Mouse (Mus musculus) adrenal gland, postnatal 36 days (tissue): Measurements from ENCODE around the gene Ssbp3. TPM values are rescaled to one million over a fixed set of nuclear protein-coding genes. Genes with fewer than 3 reads are reported as not detected.
A peak's percentile ranks its signal among the peaks of the same experiment; 100 is the strongest.

Experiments
- DNase-seq, 2 experiments: peaks; one replicate each; pipeline ENCODE4 v3.0.0; 2021; ENCODE audit warnings: mixed read lengths in 1 of 2
- total RNA-seq, 2 experiments: library from RNA; stranded (reverse); gene quantifications; 2 replicates each; pipeline ENCODE4 v1.2.3; 2021

Ssbp3 gene
- total RNA-seq, 2 experiments from 2014 or later = 71.2 to 85.4 TPM

DNA sequence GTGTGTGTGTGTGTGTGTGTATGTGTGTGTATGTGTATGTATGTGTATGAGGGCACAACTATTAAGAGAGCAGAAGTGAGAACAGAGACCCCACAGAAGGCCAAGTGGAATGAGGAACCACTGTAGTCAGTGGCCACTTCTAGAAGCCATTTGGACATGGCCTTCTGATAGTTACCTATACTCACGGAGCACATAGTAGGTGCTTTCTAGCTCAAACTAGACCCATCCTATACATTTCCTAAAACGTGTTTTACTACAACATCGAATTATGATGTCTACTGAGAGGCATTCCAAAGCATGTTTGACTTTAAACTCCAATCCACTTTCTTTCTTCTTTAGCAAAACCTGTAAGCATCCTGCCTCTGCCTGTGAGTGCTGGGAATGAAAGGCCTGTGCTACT lies 4.6 kb upstream of the Ssbp3 start:
- no peak for DNase-seq

DNA sequence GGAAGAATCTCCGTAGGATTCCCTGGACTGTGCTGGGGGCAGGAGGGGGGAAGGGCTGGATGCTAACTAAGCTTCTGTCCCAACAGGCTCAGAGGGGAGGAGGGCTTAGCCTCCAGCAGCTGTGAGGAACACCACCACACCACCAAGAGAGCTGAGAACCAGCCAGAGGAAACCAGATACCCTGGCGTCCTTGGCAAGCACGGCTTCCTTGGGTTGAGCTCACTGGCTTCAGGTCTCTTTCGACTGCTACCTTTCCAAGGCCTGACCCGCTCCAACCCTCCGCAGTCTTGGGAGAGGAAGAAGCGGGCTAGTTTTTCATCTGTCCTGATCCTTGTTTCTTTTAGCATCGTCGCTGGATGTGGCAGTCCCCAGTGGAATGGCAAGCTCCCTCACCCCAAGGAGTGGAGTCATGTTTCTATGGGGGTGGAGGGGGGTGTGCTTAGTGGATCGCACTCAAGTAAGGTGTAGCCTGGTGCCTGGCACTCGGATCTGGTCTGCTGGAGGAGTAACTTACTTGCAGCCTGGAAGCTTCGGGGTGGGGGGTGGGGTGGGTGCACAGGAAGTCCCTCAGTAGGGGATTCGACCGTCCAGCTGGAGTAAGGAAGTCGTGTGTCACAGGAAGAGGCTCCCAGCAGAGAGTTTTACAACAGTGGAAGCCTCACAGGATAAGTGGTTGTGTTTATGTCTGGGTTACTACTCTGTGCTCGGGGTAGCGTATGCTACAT lies 2.6 kb upstream of the Ssbp3 start:
- DNase-seq = no peak

DNA sequence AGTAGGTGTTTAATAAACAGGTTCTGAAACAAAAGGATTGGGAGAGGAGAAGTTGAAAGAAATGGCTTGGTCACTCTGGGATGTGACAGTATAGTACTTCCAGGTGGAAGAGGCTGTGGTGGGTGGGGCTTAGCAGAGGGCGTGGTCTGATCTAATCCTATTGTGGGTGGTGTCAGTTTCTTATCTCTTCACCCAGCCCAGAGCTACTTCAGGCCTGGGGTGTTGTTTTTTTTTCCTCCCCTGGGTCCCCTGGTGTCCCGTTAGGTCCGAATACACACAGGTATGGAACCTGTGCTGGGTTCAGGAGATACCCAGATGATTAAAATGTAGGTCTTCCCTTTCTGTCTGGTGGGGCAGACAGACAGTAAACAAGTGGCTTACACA lies 2.1 kb upstream of the Ssbp3 start:
- DNase-seq = peak; percentile 40 to 74

DNA sequence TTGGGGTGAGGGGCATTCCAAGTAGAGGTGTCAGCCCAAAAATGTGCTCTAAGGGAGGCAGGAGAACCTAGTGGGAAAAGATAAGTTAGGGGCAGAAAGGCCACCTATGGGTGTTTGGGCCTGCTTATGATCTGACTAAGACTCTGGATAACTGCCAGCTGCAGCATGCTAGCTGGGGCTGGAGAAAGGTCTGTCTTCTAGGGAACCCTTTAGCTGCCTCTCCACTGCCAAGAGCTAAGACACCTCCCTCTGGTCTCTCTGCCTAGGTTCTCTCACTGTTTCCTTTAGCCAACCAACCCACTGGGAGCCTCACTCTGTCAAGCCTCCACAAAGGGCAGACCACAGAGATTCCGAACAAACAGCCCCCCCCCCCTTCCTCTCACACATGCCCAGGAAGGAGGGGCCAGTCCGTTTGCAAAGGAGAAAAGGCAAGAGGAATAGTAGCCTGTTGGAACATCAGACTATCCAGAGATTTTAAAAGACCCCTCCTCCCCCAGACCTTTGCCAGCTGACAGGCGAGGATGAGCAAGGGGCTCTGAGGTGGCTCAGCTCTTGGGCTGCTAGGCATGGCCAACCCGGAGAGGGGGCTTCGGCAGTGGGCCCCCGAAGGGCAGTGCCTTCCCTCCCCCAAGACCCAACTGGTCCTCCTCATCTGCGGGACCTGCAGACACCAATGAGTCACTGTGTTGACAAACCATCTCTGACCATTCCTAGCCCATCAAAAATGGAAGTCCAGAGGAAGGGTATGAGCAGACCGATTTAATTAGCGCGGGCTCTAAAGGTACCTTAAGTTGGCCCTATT lies 1.4 kb upstream of the Ssbp3 start:
- peak; percentile 67 to 80 for DNase-seq

DNA sequence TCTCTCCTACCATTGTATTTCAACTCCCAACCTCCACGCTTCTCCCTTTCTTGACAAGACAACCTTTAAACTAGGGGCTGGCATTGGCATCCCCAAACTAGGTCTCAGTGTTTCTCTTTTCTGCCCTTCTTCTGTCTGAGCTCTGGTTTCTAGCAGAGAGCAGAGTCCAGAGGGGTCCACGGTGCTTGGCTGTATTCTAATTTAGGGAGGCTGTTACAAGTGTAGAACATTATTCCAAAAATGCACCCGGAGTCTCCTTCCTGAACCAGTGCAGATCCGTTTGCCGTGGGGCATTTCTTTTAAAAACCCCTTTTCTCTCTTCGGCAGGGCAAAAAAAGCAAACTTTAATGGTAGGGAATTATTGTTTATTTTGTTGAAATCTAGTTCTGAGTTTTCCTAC lies 704 bp upstream of the Ssbp3 start:
- DNase-seq = no peak

DNA sequence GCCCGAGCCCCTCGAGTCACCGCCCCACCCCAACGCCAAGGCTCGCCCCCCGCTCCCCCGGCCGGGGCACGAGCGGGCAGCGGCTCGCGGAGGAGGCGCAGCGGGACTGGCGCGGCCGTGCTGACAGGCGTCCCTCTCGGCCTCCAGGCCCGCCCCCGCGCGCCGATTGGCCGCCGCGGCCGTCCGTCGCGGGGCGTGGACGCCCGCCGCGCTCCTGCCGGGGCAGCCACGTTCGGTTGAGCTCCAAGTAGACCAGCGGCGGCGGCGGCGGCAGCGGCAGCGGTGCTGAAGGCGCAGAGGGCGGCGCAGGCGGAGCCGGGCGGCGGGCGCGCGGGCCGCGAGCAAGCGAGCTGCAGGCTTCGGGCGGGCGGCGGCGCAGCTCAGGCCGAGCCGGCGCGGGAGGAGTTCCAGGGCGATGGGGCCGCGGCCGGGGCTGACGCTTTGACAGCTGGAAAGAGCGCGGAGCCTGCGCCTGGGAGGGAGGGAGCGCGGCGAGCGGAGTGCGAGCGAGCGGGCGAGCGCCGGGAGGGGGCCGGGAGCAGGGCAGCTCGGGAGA lies 823 bp downstream of the Ssbp3 start:
- peak; percentile 96 to 98 for DNase-seq

DNA sequence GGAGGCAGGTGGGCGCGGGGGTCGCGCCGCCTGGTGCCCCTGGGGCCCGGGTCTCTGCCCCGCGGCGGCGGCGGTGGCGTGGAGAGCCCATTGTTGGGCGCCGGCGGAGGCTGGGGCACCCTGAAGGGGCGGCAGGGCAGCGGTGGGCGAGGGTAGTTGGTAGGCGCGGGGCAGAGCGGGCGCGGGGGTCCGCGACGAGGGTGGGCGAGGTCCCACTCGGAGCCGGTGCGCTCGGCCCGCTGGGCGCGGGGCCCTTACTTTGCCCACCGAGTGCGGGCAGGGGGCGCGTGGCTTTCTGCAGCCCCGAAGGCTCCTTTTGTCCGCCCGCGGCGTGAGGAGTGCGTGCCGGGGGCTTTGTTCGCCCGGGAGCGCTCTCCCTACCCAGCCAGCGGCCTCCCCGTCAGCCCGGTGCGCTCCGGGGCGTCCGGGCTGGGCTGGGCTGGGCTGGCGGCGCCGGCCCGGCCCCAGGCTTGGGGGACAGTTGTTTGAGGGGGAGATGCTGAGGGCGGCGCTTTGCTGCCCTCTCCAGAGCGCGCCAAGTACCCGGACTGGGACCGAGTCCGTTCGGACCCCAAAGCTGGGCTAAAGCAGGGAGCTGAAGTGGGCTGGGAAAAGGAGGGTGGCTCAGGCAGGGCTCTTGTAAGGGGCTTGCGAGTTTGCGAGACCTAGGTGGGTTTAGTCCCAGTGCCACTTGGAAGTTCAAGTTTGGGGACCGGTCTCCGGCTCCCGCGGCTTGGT lies 1.6 kb downstream of the Ssbp3 start:
- DNase-seq = peak; percentile 39 to 55

DNA sequence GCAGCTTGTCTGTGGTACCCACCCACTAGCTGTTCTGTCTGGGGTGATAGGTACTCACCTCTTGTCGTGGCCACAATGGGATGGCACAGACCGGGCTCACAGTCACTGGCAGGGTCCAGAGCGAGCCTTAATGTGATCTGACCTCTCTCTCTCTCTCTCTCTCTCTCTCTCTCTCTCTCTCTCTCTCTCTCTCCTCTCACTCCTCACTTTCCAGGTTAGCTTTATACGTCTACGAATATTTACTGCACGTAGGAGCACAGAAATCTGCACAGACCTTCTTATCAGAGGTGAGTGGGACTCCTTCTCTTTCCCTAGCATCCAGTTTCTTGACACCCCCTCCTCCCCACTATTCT lies 2.2 kb downstream of the Ssbp3 start:
- DNase-seq = no peak

DNA sequence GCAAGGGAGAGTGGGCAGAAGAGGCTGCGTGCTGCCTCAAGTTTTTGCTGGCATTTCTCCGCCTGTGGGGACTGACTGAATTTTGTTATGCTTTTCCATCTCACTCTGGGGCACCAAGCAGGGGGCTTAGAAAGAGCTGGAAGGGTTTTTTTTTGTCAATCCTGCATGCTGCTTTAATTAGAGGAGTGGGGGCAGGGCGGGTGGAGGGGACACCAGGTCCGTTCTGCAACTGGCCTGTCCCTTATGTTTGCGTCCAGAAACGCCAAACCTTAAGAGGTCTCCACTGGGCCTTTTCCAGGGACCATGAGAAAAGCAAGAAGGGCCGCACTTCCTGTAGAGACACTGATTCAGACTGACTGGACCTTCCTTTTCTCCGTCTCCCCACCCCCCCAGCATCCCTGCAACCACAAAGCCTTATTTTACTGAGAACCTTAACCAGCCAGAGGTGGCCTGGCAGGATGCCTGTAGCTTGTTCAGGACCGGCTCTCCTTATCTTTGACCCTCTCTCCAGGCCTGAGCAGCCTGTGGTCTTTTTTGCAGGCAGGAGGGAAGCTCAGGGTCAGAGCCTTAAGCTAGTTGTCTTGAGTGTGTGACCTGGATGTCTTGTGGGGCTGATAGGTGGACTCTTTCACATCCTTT lies 3.0 kb downstream of the Ssbp3 start:
- peak in 1 of 2 experiments; percentile 46 for DNase-seq

DNA sequence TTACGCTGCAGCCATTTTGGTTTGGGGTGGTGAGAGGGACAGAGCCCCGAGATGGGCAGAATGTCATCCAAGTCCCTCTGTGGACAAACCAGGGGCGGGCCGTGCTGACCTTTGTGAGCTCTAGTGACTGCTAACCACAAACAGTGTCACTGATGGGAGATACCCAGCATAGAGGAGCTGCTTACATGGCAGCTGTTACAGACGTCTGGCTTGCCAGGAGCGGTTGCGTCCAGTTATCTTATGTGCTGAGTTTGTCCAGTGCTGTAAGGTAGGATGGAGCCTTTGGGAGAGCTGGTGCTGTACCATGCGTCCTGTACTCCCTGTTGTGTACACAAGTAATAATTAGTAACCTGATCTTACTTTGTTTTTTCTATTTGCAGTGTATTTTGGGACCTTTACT lies 4.8 kb downstream of the Ssbp3 start:
- no peak for DNase-seq

DNA sequence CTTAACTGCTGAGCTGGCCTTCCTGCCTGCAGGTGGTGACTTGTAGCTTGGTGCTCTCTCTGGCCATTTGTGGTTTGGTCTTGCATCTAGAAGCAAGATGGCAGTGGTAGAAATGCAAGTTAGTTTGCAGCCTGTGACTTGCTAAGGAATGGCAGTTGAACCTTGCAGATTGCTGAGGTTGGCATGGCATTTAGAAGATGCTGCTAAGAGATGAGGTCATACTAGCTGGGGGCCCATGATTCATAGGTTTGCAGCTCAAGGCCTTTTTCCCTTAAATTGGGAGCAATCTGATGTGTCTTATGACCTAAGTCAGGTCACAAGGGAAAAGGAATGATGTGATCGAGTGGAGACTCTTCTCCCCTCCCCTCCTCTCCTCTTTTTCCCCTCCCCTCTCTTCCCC lies 7.8 kb downstream of the Ssbp3 start:
- DNase-seq = peak; percentile 53 to 56

DNA sequence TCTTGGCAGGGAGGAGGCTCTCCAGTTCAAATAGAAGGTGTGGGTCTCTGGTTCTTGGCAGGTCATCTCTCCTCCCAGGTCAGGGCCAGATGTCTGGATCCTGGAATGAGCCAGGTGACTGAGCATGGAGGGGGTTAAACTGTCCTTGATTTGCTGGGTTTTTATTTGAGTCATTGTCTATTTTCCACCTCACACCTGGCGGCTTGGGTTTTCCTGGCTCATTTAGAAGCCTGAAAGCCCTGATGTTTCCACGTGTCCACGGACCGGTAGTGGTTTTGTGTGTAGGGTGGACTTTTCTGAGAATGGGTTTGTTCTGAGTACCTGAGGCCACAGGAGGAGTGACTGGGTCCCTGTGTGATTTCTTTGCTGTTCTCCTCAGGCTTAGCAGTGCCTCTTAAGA lies 9.6 kb downstream of the Ssbp3 start:
- DNase-seq = no peak

DNA sequence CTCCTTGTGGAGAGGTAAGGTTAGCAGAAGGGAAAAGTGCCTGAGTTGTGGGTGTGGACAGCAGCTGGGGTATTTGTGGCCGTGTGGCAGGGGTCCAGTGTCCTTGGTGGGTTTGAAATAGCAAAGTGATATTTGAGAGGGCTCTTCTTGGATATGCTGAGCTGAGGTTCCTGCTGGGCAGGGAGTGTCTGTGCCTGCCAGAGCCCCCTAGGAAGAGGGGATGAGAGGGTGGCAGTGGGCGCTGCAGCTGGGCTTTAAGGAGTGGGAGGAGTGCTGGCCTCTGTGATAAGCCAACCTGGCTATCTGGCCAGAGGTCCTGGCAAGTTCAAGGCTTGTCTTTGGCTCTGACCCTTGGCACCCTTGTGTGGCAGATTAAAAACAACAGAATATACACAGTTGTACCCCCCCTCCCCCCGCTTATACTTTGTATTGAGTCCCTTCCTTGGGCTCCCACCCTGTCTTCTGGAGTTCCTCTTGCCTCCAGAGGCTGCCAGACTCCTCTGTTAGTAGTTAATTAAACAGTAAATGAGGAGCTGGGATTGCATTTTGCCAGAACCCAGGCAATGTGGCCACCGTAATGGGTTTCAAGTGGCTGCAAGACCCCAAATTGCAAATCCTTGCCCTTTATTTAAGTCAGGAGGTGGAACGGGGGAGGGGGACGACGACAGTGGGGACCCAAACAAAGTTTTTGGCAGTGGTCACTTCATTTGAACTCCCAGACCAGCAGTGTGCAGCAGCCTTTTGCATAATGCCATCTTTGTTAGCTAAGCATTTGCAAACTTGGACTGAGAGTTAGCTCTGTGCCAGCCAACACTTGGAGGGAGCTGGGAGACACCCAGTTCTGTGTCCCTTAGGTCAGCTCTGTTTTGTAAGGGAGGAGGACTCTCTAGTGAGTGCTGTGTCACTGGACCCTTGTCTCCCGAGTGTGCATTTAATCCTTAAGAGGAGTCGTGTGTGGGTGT lies 11.2 kb downstream of the Ssbp3 start:
- DNase-seq = no peak

DNA sequence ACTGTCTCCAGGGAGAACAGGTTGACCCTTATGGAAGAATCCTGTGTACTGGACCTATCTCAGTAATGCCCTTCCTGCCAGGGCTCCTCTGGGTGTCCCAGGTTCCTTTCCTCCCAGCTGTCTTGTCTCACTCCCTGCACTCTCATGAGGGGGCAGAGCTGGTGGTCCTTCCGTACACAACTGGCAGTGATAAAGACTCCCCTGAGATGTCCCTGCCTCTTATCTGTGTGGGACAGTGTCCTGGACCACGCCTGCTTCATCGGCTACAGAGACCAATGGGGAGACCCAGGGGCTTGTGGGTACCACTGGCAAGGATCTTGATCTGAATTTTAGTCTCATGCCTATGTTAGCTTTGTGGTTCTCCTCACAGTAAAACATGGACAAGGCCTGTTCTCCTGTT lies 12.4 kb downstream of the Ssbp3 start:
- no peak for DNase-seq

DNA sequence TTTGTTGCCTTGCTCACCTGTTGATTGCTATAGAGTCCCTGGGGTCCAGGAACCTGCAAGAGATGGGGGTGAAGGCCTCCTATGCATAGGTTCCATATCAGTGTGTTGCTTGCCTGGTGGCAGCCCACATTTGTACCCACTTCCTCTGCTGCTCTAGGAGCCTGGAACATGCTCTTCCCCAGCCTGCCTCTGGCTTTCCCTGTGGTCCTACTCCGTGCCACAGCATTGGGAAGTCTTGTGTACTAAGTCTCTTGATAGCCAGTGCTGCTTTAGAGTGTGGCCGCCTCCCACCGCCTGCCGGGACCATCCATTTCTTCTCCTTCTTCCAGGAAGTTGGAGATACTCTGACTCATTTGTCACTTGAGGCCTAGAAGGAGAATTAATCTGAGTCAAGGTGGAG lies 13.7 kb downstream of the Ssbp3 start:
- DNase-seq = no peak

DNA sequence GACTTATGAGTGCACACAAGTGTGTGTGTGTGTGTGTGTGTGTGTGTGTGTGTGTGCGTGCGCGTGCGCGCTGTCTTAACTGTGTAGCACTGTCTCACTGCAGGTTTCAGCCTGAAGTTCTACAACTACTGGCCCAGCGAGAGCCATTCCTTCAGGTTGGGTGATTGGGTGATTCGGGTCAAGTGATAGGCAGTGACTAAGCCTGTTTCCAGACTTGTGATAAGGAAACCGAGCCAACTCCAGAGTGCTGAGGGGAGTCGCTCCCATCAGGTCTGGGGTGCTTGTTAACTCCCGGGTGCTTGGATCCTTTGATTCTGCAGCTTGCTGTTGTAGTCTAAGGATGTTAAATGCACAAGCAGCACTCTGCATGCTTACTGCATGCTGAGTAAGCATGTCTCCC lies 14.4 kb downstream of the Ssbp3 start:
- DNase-seq = no peak

DNA sequence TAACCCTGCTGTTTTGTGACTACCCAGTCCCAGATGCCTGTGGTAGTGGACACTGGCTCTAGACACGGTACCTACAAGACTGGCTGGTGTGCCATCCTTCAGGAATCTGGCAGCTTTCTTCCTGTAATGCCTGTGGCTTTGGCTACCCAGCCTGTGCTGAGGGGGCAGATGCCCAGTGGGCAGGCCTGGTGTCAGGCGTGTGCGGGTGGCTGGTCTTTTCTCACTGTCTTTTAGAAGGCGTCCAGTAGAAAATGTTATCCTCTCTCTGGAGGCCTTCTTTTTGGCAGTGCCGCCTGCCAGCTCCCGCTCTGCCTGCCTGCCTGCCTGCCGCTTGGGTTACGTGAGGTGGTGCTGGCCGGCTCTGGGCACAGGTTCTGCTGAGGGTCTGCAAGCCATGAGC lies 15.9 kb downstream of the Ssbp3 start:
- no peak for DNase-seq

DNA sequence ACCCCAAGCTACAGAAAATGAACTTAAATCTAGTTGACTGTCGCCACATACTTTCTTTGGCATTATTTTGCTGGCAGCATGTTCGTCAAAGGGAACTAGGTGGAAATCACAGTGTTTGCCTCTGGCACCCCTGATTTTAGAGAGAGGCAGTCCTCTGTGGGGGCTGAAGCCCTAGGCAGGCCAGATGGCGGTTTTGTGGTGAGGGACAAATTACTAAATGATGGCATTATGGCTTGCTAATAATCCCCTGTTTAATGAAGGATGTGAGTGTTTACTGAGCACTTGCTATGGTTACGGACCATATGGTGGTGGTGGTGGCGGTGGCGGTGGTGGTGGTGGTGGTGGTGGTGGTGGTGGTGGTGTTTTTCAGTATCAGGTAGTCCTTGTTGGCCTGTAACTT lies 16.5 kb downstream of the Ssbp3 start:
- no peak for DNase-seq

DNA sequence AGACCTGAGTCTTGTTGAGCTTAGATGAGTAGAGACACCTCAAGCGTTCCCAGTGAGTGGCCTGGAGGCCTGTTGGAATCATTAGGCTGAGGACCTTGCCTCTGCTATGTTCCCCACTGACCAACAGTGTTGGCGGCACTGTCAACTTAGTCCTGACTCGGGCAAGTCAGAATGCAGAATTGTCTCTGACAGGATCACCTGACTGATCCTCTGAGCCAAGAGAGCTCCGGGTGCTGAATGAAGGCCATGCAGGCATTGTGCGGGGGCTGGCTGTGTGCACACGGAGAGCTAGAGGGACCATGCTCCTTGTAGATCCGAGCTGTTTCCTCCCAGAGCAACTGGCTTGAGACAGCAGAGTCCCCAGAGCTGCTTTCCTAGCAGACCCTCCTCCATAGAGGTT lies 18.5 kb downstream of the Ssbp3 start:
- DNase-seq = no peak

DNA sequence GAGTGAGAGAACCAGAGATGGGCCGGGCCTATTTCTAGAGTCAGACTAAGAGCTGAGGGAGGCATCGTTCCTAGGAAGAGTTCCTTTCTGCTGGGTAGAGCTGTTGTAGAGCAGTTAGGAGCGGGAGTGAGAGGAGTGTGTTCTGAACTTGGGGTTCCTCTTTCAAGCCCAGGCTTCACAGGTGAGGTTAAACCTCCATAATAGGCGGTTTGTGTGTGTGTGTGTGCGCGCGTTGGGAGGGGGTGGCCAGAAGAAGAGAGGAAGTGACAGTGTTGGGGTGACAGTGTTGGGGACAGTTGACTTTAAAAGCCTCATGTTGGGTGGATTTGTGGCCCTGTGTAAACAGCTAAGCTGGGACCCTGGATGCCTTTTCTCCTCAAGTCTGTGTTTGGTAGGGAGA lies 22.1 kb downstream of the Ssbp3 start:
- DNase-seq = no peak

DNA sequence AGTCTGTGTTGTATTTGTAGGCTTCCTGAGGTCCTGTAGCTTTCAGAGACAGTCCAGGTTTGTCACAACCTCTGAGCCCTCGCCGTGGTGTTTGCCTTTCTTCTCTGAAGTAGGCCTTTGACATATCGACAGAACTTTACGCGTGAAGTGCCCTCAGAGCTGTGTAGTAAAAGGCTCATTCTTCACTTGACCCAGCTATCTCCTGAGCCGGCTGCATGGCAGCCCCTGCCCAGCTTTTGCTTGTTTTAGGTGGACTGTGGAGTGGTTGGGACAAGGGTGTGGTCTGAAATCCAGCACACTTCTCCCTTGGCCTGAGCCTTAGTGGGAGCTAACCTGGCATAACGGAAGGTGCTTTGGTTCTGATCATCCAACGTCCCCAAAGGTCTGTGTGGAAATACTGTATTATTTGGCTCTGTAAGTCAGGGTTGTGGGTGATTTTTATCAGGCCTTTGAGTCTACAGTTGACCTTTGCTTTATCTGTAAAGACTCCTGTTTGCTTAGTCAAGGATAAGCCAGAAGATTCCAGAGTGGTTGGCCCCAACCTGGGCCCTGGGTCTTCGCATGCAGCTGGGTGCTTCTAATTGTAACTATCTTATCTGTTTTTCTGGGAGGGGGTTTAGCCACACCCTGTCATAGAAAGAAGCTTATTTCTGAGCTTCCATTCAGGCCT lies 23.4 kb downstream of the Ssbp3 start:
- DNase-seq = no peak
